8 mouse cellular contexts compared by ENCODE assay signal in the genomic region with DNA sequence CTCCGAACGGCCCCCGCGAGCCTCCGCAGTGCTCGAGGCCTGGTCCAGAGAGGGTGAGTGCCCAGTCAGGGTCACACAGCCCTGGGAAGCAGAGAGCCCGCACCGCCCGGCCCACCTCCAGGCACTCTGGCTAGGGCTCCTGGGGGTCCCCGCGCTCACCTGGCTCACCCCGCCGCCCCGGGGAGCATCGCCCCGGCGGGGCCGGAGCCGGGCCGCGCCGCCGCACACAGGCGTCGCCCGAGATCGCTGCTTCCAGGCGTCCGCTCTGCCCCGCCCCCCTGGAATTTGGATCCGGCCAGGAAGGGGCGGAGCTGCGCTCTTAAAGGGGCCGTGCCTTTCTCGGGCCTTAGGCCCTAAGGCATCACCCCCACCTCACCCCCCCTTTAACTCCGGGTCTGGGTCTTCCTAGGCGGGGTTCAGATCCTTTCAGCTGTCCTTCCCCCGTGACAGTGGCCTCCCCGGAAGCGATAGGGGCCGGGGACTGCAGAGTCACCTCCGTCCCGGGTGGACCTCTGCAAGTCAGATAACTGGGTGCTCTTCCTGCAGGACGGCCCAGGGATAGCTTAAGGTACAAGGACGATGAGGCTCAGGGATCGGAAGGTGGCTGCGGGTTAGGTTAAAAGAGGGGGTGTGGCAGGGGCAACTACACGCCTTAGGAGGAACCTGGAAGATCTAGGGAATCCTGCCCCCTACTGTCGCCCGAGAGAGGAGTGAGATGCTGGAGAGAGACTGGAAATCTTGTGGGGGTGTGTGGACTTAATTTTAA. TPM values are rescaled to one million over a fixed set of nuclear protein-coding genes. Genes with fewer than 3 reads are reported as not detected.
A peak's percentile ranks its signal among the peaks of the same experiment; 100 is the strongest.
DNase-seq lines count a peak whose midpoint lies in the region; ATAC-seq and TF ChIP-seq lines count a peak whose summit lies in the region.

A gene (minus strand): TSS at position 272 of the 766 bp plus-strand sequence.

- ATAC-seq in Patski, result peak; percentile 75

- CTCF ChIA-PET in Patski (lab: Charles Lee), result interaction anchor here (0.7 to 1.9 kb wide), 9 partner anchors 9 to 67 kb away, joined by 3 to 7 read pairs (median 3); no protein-coding TSS in a partner anchor

- in situ Hi-C loops in Patski (cut with MboI; ENCODE audit: low pct_unique_long_range_greater_than_20kb), result loop anchor here (5.0 kb wide), 1 partner anchor 48 kb away; no protein-coding TSS in a partner anchor

- DNase-seq in Patski (ENCODE audit: low read depth, low spot score), result peak; percentile 64
- peak; percentile 84 for DNase-seq in cerebellum, adult 8-10 months
- DNase-seq in forelimb bud, embryonic 11.5 days (ENCODE audit: low read depth, low spot score), result peak; percentile 81
- peak; percentile 94 for DNase-seq in heart, postnatal 4 days
- DNase-seq in layer of hippocampus, adult 9-11 months, result peak; percentile 87
- peak; percentile 91 for DNase-seq in lung, postnatal 14 days
- peak; percentile 92 for DNase-seq in retina, postnatal 1 day
- peak; percentile 80 for DNase-seq in urinary bladder, adult 2 months (ENCODE audit: low spot score)

- POLR2A ChIA-PET in Patski (lab: Charles Lee), result interaction anchor here (0.9 to 1.4 kb wide), 3 partner anchors 28 to 49 kb away, joined by 3 to 5 read pairs (median 4); no protein-coding TSS in a partner anchor

- H3K27me3 ChIP-seq in Patski, result no peaks in the 10 kb centered on the region

- no peak for TF ChIP-seq CTCF in Patski (IDR thresholded peaks at IDR 0.05)

RNA-seq across cellular contexts. Expression of the gene that starts here (rescaled TPM):
- polyA plus RNA-seq in Patski (2021), result 56.3 TPM
- total RNA-seq in heart, postnatal 4 days (2021), result 10 to 100 TPM; 20.3 to 22.1 TPM
- 45.8 and 50.5 TPM in 2 replicates for polyA plus RNA-seq in urinary bladder, adult 2 months (2012; rRNA removed)

Comparison
In these comparisons a context has a peak if more than half of its experiments do, and no peak if none do; other contexts are left out.
1. Peak in every context shown above with its lines: DNase-seq and ATAC-seq.